Mouse (Mus musculus) megakaryocyte, embryonic 14.5 days (primary cell): ENCODE data around the gene Ap2m1.

ENCODE experiments used
- FLI1 ChIP-seq: IDR thresholded peaks from 2 replicates; pipeline ENCODE4 v1.6.1; 2012; ENCODE audit warnings: low read length, inconsistent platforms, mixed read lengths
- GATA1 ChIP-seq: IDR thresholded peaks from 3 replicates; pipeline ENCODE4 v1.6.1; 2012; ENCODE audit warnings: mixed read lengths, low read length, inconsistent platforms, borderline replicate concordance

- TF ChIP-seq GATA1 (no peak), FLI1 (no peak)
These were observed 49.2 kb upstream of the Ap2m1 start for GRCm38 (mm10) chr16:20486048-20486447.
